Mouse (Mus musculus) thymus, adult 2 months (tissue): ENCODE results near the gene Ctu2.
A peak's percentile ranks its signal among the peaks of the same experiment; 100 is the strongest.

ENCODE experiments used
- CTCF ChIP-seq: fragments of 200-500 bp; IDR thresholded peaks from 2 replicates; pipeline ENCODE4 v1.5.1; 2012; ENCODE audit warnings: mild to moderate bottlenecking, control low read depth, low read length, moderate library complexity, borderline replicate concordance; ENCODE audit not compliant: control insufficient read depth, poor library complexity, insufficient read depth; ENCODE audit errors: extremely low read depth
- POLR2A ChIP-seq: fragments of 200-500 bp; IDR thresholded peaks from 2 replicates; pipeline ENCODE4 v1.6.1; 2012; ENCODE audit warnings: mild to moderate bottlenecking, low read length, control low read depth, moderate library complexity; ENCODE audit not compliant: control insufficient read depth, poor library complexity, insufficient read depth; ENCODE audit errors: extremely low read depth

DNA sequence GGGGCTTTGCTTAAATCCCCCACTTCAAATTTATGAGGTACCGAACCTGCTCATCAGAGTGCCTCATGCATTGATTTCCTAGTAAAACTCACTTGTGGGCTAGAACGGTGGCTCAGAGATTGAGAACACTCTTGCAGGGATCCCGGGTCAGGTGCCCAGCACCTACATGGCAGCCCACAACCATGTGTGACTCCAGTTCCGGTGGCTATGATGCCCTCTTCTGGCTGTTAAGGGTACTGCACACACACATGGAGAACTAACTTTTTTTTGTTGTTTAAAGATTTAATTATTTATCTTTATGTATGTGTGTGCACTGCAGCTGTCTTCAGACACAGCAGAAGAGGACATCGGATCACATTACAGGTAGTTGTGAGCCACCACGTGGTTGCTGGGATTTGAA lies 40.6 kb upstream of the Ctu2 start:
- TF ChIP-seq POLR2A (no peak), CTCF (peak; percentile 69; the same call in 1 of the 2 replicates)
